Mouse (Mus musculus) heart, embryonic 11.5 days (tissue): Measurements from ENCODE around the gene Olfr1044. TPM values are rescaled to one million over a fixed set of nuclear protein-coding genes. Genes with fewer than 3 reads are reported as not detected.

Experiments
- ATAC-seq: fragments of 200-750 bp; cut with Nextera tagmentation; replicated peaks from 2 replicates; pipeline ENCODE4 v1.8.0; 2017; ENCODE audit warnings: moderate library complexity; ENCODE audit not compliant: insufficient number of reproducible peaks, low FRiP score, low TSS enrichment
- H3K27ac ChIP-seq: fragments of 300-500 bp; sonication (generic); 2 replicates; pipeline ENCODE4 v1.5.1; 2014; ENCODE audit warnings: mild to moderate bottlenecking, low read depth, low read length
- H3K27me3 ChIP-seq: fragments of 300-500 bp; sonication (generic); 2 replicates; pipeline ENCODE4 v1.6.1; 2014; ENCODE audit warnings: mild to moderate bottlenecking, low read length, mixed read lengths; ENCODE audit not compliant: control insufficient read depth, insufficient read depth
- H3K36me3 ChIP-seq: fragments of 300-500 bp; sonication (generic); 2 replicates; pipeline ENCODE4 v1.6.1; 2014; ENCODE audit warnings: mild to moderate bottlenecking, low read length, moderate library complexity, mixed read lengths; ENCODE audit not compliant: control insufficient read depth, insufficient read depth
- H3K4me1 ChIP-seq: fragments of 300-500 bp; sonication (generic); 2 replicates; pipeline ENCODE4 v1.6.1; 2014; ENCODE audit warnings: low read length; ENCODE audit not compliant: control insufficient read depth, insufficient read depth
- H3K4me2 ChIP-seq: fragments of 300-500 bp; sonication (generic); 2 replicates; pipeline ENCODE4 v1.6.1; 2014; ENCODE audit warnings: mild to moderate bottlenecking, moderate library complexity
- H3K4me3 ChIP-seq: fragments of 300-500 bp; sonication (generic); 2 replicates; pipeline ENCODE4 v1.5.1; 2014; ENCODE audit warnings: low read depth, low read length
- H3K9ac ChIP-seq: fragments of 300-500 bp; sonication (generic); 2 replicates; pipeline ENCODE4 v1.6.1; 2014; ENCODE audit warnings: mild to moderate bottlenecking, low read depth, low read length, moderate library complexity
- H3K9me3 ChIP-seq: fragments of 300-500 bp; sonication (generic); replicated peaks from 2 replicates; pipeline ENCODE4 v1.6.1; 2016; ENCODE audit warnings: low read length; ENCODE audit not compliant: control insufficient read depth
- WGBS: fragments of 180-500 bp; shearing (Covaris S2); extraction: QIAGEN DNeasy Blood & Tissue Kit; methylation state at CpG from one replicate; pipeline ENCODE4 v1.1.7; 2014; ENCODE audit not compliant: insufficient replicate concordance; 5-methylcytosine and 5-hydroxymethylcytosine counted together
- polyA plus RNA-seq: library from polyadenylated mRNA; unstranded; fragments of >200 nt; fragmentation: Nextera tagmentation; extraction: Ambion mirVana; gene quantifications from 2 replicates; pipeline ENCODE4 v1.2.1, GENCODE M21; 2014

The Olfr1044 gene
- polyA plus RNA-seq, 1 experiment from 2014 or later: not detected

DNA sequence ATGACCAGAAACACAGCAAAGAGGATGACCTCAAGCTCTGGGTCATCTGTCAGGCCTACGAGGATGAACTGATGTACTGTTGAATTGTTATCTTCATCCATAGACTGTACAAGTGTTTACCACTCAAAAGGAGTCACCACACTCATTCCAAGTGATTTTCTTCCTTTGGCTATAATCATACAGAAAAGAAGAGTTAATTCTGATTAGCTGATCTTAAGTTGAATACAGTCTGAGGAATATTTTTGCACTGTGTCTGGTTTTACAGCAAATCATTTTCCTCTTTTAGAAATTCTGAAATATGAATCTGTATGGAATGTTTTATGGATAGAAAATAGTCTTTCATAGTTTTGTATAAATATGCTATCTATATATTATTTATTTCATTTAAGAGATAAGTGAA, 31.0 kb downstream of the Olfr1044 start, which contains the start of gene Olfr1040:
Gene Olfr1040 (minus strand): TSS at position 101 of the 400 bp plus-strand sequence.
- no peak within 1 kb of the TSS for H3K4me3 ChIP-seq
- no peaks in the 10 kb centered on the region for H3K36me3 ChIP-seq
- H3K9me3 ChIP-seq: no peaks in the 10 kb centered on the region
- H3K27me3 ChIP-seq: no peaks in the 10 kb centered on the region
- no peak within 1 kb of the TSS for H3K4me2 ChIP-seq
- no peaks in the 10 kb centered on the region for H3K4me1 ChIP-seq
- WGBS: 68% methylated on average over 1 of the region's 1 CpGs
- no peak within 1 kb of the TSS for H3K27ac ChIP-seq
- H3K9ac ChIP-seq: no peak within 1 kb of the TSS
- ATAC-seq: no peak

DNA sequence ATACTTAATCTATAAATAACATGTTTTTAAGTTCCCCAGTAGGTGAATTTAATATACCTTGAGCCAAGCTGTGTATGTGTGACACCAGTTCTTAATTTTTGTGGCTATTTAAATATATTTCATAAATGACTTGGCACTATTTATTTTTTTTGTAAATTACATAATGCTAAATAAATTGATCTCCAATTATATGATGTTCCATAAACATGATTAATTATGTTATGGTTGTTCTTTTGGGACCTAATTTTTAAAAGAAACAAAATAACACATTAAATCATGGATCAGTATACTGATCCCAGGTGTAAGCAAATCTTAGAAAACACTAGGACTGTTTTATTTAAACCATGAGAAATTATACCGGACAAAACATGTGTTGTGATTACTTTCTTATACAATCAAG, 41.8 kb downstream of the Olfr1044 start, which contains the start of gene Olfr1039:
Gene Olfr1039 (minus strand): TSS at position 101 of the 400 bp plus-strand sequence.
- WGBS: 83% methylated on average over 1 of the region's 1 CpGs
- Histone ChIP-seq H3K4me2 (no peak within 1 kb of the TSS), H3K4me1 (no peaks in the 10 kb centered on the region), H3K36me3 (no peaks in the 10 kb centered on the region), H3K27me3 (no peaks in the 10 kb centered on the region), H3K9me3 (no peaks in the 10 kb centered on the region), H3K27ac (no peak within 1 kb of the TSS), H3K4me3 (no peak within 1 kb of the TSS), H3K9ac (no peak within 1 kb of the TSS)
- ATAC-seq: no peak

Other genes with a start within 250 kb of the Olfr1044 start
- not detected in 2 replicates for gene Olfr1028, start 227.4 kb downstream of the Olfr1044 start, polyA plus RNA-seq
- not detected in 2 replicates for gene Olfr1029, start 203.9 kb downstream of the Olfr1044 start, polyA plus RNA-seq
- not detected in 2 replicates for gene Olfr1030, start 198.5 kb downstream of the Olfr1044 start, polyA plus RNA-seq
- gene Olfr1031, start 187.5 kb downstream of the Olfr1044 start, polyA plus RNA-seq: not detected in 2 replicates
- not detected in 2 replicates for gene Olfr1032, start 172.3 kb downstream of the Olfr1044 start, polyA plus RNA-seq
- gene Olfr1033, start 157.2 kb downstream of the Olfr1044 start, polyA plus RNA-seq: 0.34 TPM in 1 of 2 replicates, not detected in the other
- not detected in 2 replicates for gene Olfr1034, start 132.0 kb downstream of the Olfr1044 start, polyA plus RNA-seq
- not detected in 2 replicates for gene Olfr1036, start 103.8 kb downstream of the Olfr1044 start, polyA plus RNA-seq
- gene Olfr1037, start 90.4 kb downstream of the Olfr1044 start, polyA plus RNA-seq: not detected in 2 replicates
- gene Olfr1039, start 41.9 kb downstream of the Olfr1044 start, polyA plus RNA-seq: not detected in 2 replicates
- not detected in 2 replicates for gene Olfr1040, start 31.1 kb downstream of the Olfr1044 start, polyA plus RNA-seq
- not detected in 2 replicates for gene Olfr1042, start 16.0 kb downstream of the Olfr1044 start, polyA plus RNA-seq
- not detected in 2 replicates for gene Olfr1043, start 10.3 kb downstream of the Olfr1044 start, polyA plus RNA-seq
- gene Olfr52, start 7.9 kb upstream of the Olfr1044 start, polyA plus RNA-seq: not detected in 2 replicates
- gene Olfr1045, start 25.2 kb upstream of the Olfr1044 start, polyA plus RNA-seq: not detected in 2 replicates
- gene Olfr1046, start 41.5 kb upstream of the Olfr1044 start, polyA plus RNA-seq: not detected in 2 replicates
- gene Olfr1047, start 53.6 kb upstream of the Olfr1044 start, polyA plus RNA-seq: not detected in 2 replicates
- not detected in 2 replicates for gene Olfr1048, start 62.5 kb upstream of the Olfr1044 start, polyA plus RNA-seq
- gene Olfr1049, start 80.5 kb upstream of the Olfr1044 start, polyA plus RNA-seq: not detected in 2 replicates
- not detected in 2 replicates for gene Olfr1051, start 101.3 kb upstream of the Olfr1044 start, polyA plus RNA-seq
- not detected in 2 replicates for gene Olfr1052, start 114.6 kb upstream of the Olfr1044 start, polyA plus RNA-seq
- gene Olfr1053, start 137.5 kb upstream of the Olfr1044 start, polyA plus RNA-seq: not detected in 2 replicates
- not detected in 2 replicates for gene Olfr1054, start 157.6 kb upstream of the Olfr1044 start, polyA plus RNA-seq
- not detected in 2 replicates for gene Olfr1055, start 172.5 kb upstream of the Olfr1044 start, polyA plus RNA-seq
- not detected in 2 replicates for gene Olfr1056, start 184.6 kb upstream of the Olfr1044 start, polyA plus RNA-seq
- gene Olfr1057, start 200.6 kb upstream of the Olfr1044 start, polyA plus RNA-seq: not detected in 2 replicates
- gene Olfr1058, start 210.7 kb upstream of the Olfr1044 start, polyA plus RNA-seq: not detected in 2 replicates
- not detected in 2 replicates for gene Olfr1061, start 236.2 kb upstream of the Olfr1044 start, polyA plus RNA-seq
- gene Olfr1062, start 248.9 kb upstream of the Olfr1044 start, polyA plus RNA-seq: not detected in 2 replicates